Mouse (Mus musculus) midbrain, postnatal 0 days (tissue): ENCODE measurements around the gene Med29. TPM values are rescaled to one million over a fixed set of nuclear protein-coding genes. Genes with fewer than 3 reads are reported as not detected.
A peak's percentile ranks its signal among the peaks of the same experiment; 100 is the strongest.

ENCODE experiments used
- ATAC-seq: fragments of 200-750 bp; cut with Nextera tagmentation; 2 replicates; pipeline ENCODE4 v1.8.0; 2017; ENCODE audit warnings: moderate number of reproducible peaks, mild to moderate bottlenecking, moderate TSS enrichment, moderate library complexity; ENCODE audit not compliant: low FRiP score
- DNase-seq: peaks from one replicate; pipeline ENCODE4 v3.0.0-alpha.2; 2015; ENCODE audit warnings: low spot score
- H3K27ac ChIP-seq: fragments of 300-500 bp; sonication (generic); 2 replicates; pipeline ENCODE4 v1.5.1; 2014; ENCODE audit warnings: low read depth, mild to moderate bottlenecking, low read length, mixed read lengths
- H3K27me3 ChIP-seq: fragments of 300-500 bp; sonication (generic); 2 replicates; pipeline ENCODE4 v1.6.1; 2014; ENCODE audit warnings: low read length, control low read depth, mixed read lengths; ENCODE audit not compliant: insufficient read depth
- H3K36me3 ChIP-seq: fragments of 300-500 bp; sonication (generic); 2 replicates; pipeline ENCODE4 v1.6.1; 2014; ENCODE audit warnings: low read length, control low read depth, mixed read lengths; ENCODE audit not compliant: insufficient read depth
- H3K4me1 ChIP-seq: fragments of 300-500 bp; sonication (generic); 2 replicates; pipeline ENCODE4 v1.6.1; 2014; ENCODE audit warnings: mild to moderate bottlenecking, control low read depth, antibody characterized with exemption, low read length, mixed read lengths; ENCODE audit not compliant: insufficient read depth
- H3K4me2 ChIP-seq: fragments of 300-500 bp; sonication (generic); 2 replicates; pipeline ENCODE4 v1.6.1; 2014; ENCODE audit warnings: low read depth, mild to moderate bottlenecking, low read length, mixed read lengths; ENCODE audit not compliant: poor library complexity, severe bottlenecking
- H3K4me3 ChIP-seq: fragments of 300-500 bp; sonication (generic); 2 replicates; pipeline ENCODE4 v1.5.1; 2014; ENCODE audit warnings: low read depth, mild to moderate bottlenecking, low read length, moderate library complexity
- H3K9ac ChIP-seq: fragments of 300-500 bp; sonication (generic); replicated peaks from 2 replicates; pipeline ENCODE4 v1.6.1; 2014; ENCODE audit warnings: mild to moderate bottlenecking, low read length, moderate library complexity, mixed read lengths; ENCODE audit not compliant: poor library complexity, severe bottlenecking
- H3K9me3 ChIP-seq: fragments of 300-500 bp; sonication (generic); 2 replicates; pipeline ENCODE4 v1.6.1; 2016; ENCODE audit warnings: low read length, control low read depth
- CTCF ChIP-seq: IDR thresholded peaks from 2 replicates; pipeline ENCODE4 v1.5.1; 2016; ENCODE audit warnings: antibody characterized with exemption, mild to moderate bottlenecking
- WGBS: fragments of 180-500 bp; shearing (Covaris S2); extraction: QIAGEN DNeasy Blood & Tissue Kit; methylation state at CpG from one replicate; pipeline ENCODE4 v1.1.7; 2014; 5-methylcytosine and 5-hydroxymethylcytosine counted together
- polyA plus RNA-seq: library from polyadenylated mRNA; unstranded; fragments of >200 nt; fragmentation: Nextera tagmentation; extraction: Ambion mirVana; gene quantifications from 2 replicates; pipeline ENCODE4 v1.2.1, GENCODE M21; 2015
- total RNA-seq: library from RNA; depleted of rRNA; stranded (reverse); fragments of >200 nt; gene quantifications from 2 replicates; pipeline ENCODE4 v1.2.3, GENCODE M21; 2014

The Med29 gene
- total and polyA plus RNA-seq, 2 experiments from 2014 or later, result 37.9 to 41.6 TPM

DNA sequence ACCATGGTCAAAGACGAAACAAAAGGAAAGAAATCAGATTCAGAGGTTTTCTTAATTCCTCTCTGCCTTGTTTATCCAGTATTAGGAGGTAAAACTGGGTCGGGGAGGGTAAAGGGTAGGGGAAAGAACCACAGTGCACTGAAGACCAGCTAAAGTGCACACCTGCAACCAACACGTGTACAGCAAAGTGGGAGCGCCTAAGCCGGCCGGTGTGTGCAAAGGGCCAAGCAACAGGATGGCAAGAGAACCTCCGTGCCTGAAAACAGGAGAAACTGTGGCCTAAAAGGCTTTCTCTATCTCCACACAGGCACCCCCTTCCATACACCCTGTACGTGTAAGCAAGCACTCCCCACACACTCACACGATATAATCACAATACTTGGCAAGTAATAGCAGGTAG, 7.3 kb downstream of the Med29 start:
- Histone ChIP-seq H3K4me2 (no peak overlapping the region), H3K9me3 (no peaks in the 10 kb centered on the region), H3K27ac (no peak overlapping the region), H3K4me1 (no peaks in the 10 kb centered on the region), H3K4me3 (no peak overlapping the region), H3K27me3 (no peaks in the 10 kb centered on the region), H3K36me3 (peaks cover 19% of the 10 kb centered on the region), H3K9ac (no peak overlapping the region)
- WGBS, result 92% methylated on average over 9 of the region's 9 CpGs
- ATAC-seq (no peak), DNase-seq (no peak)
- TF ChIP-seq CTCF, result no peak

GRCm38 (mm10) chr7:28384162-28384561, 8.3 kb downstream of the Med29 start:
- no peaks in the 10 kb centered on the region for H3K9me3 ChIP-seq

DNA sequence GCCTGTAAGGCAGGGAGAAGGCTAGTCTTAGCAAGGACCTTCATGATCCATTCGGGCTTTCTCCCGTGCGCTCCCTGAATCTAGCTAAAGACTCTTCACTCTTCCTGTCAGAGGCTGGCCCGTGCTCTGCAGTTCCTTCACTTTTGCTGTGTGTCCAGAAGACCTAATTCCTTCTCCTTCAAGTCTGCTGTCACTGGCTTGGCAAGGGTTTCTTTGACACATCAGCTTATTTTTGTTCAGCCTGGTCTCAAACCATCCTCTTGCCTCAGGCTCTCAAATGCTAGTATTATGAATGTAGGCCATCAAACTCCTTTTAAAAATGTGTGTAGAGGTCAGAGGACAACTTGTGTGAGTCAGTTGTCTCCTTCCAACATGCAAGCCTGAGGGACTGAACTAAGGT, 8.9 kb downstream of the Med29 start:
- WGBS, result 87% methylated on average over 4 of the region's 4 CpGs
- no peaks in the 10 kb centered on the region for H3K9me3 ChIP-seq
- H3K4me3 ChIP-seq, result no peak overlapping the region
- no peak overlapping the region for H3K9ac ChIP-seq
- DNase-seq, result no peak
- H3K4me2 ChIP-seq, result no peak overlapping the region
- H3K36me3 ChIP-seq, result peaks cover 7% of the 10 kb centered on the region; the same call in 1 of the 2 replicates
- ATAC-seq, result no peak
- H3K27ac ChIP-seq, result no peak overlapping the region
- H3K27me3 ChIP-seq, result no peaks in the 10 kb centered on the region
- H3K4me1 ChIP-seq, result no peaks in the 10 kb centered on the region
- TF ChIP-seq CTCF, result no peak

More at GRCm38 (mm10) chr7:28384162-28384561, 8.3 kb downstream of the Med29 start:
- peaks cover 12% of the 10 kb centered on the region; the same call in 1 of the 2 replicates for H3K36me3 ChIP-seq
- no peak overlapping the region for H3K9ac ChIP-seq
- no peak overlapping the region for H3K27ac ChIP-seq
- no peak overlapping the region for H3K4me3 ChIP-seq
- no peak for TF ChIP-seq CTCF
- ATAC-seq, result no peak
- 83% methylated on average over 6 of the region's 6 CpGs for WGBS
- no peaks in the 10 kb centered on the region for H3K4me1 ChIP-seq
- H3K4me2 ChIP-seq, result no peak overlapping the region
- no peak for DNase-seq
- H3K27me3 ChIP-seq, result no peaks in the 10 kb centered on the region

DNA sequence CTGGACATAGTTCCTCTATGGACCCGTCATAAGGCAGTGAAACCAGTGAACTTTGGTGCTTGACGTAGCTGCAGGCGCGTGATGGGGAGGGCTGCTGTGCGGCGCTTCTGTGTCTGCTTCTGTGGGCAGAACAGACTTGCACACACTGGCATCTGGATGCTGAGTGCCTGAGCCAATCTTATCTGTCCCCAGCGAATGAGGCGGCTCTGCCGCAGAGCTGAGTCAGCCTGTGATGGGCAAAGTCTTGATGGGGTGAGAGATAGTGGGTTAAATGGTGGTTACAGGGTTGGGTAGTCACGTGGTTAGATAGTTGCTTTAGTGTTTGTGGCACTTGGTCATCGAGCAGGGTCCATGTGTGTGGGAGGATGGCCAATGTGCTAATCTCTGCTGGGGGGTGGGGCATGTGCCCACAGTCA, 9.5 kb downstream of the Med29 start:
- ATAC-seq, result no peak

DNA sequence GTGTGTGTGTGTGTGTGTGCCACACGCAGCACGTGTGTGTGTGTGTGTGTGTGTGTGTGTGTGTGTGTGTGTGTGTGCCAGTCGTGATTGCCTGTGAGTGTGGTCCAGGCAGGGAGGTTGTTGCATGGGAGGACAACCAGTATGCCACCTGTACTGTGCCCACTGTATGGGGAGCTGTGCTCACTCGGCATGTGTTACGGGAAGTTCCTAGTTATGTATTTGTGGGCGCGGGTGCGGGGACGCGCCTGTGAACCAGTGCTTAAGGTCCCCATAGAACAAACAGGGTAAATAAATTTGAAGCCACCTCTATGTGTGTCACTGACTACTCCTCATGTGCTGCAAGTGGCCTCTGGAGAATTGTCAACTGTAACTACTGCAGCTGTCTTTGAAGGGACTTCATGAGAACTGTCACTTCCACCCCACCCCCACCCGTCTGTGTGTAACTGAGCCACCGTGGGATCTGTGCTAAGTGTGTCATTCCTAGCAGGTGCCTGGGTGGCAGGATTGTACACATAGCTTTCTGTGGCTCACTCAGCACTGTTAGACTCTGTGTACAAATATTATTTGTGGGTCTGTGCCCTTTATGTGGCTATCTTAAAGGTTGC, 10.1 kb downstream of the Med29 start:
- ATAC-seq (no peak), DNase-seq (no peak)
- Histone ChIP-seq H3K4me3 (no peak overlapping the region), H3K9me3 (no peaks in the 10 kb centered on the region), H3K4me2 (peak overlapping the region; percentile 38), H3K36me3 (peaks cover 7% of the 10 kb centered on the region; the same call in 1 of the 2 replicates), H3K27me3 (no peaks in the 10 kb centered on the region), H3K27ac (no peak overlapping the region; the same call in 1 of the 2 replicates), H3K4me1 (no peaks in the 10 kb centered on the region; the same call in 1 of the 2 replicates), H3K9ac (no peak overlapping the region)
- WGBS, result 69% methylated on average over 11 of the region's 12 CpGs
- no peak for TF ChIP-seq CTCF

More for the DNA sequence above, 9.5 kb downstream of the Med29 start:
- Histone ChIP-seq H3K4me3 (no peak overlapping the region), H3K36me3 (peaks cover 7% of the 10 kb centered on the region; the same call in 1 of the 2 replicates), H3K27me3 (no peaks in the 10 kb centered on the region), H3K9ac (no peak overlapping the region), H3K27ac (0 out of 2 replicates have a peak overlapping the region, but pooled peaks have one; percentile 3), H3K9me3 (no peaks in the 10 kb centered on the region), H3K4me1 (no peaks in the 10 kb centered on the region; the same call in 1 of the 2 replicates), H3K4me2 (no peak overlapping the region)
- TF ChIP-seq CTCF, result no peak
- WGBS, result 74% methylated on average over 11 of the region's 11 CpGs
- DNase-seq, result peak; percentile 25

DNA sequence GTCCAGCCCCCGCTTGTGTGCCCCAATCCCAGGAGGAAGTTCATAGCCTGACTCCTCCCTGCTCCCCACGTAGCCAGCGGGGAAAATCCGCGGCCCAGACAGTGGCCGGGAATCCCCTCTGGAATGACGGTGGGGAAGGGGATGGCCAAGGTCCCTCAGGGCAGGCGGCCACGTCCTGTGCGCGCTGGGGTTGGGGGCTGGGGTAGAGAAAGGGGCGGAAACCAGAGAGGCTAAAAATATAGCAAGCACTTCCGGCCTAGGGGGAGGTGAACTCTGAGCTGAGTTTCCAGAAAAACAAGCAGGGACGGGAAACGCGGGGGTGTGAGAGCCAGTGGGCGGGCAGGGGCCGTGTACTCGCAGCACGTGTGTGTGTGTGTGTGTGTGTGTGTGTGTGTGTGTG, 10.6 kb downstream of the Med29 start:
- peaks cover 7% of the 10 kb centered on the region; the same call in 1 of the 2 replicates for H3K36me3 ChIP-seq
- DNase-seq (peak; percentile 37), ATAC-seq (no peak)
- no peaks in the 10 kb centered on the region for H3K9me3 ChIP-seq
- H3K4me2 ChIP-seq, result peak overlapping the region; percentile 38
- H3K27ac ChIP-seq, result peak overlapping the region; percentile 52
- H3K27me3 ChIP-seq, result no peaks in the 10 kb centered on the region
- H3K4me1 ChIP-seq, result no peaks in the 10 kb centered on the region; the same call in 1 of the 2 replicates
- peak overlapping the region; percentile 12; the same call in 1 of the 2 replicates for H3K4me3 ChIP-seq
- H3K9ac ChIP-seq, result 0 out of 2 replicates have a peak overlapping the region, but pooled peaks have one; percentile 36
- no peak for TF ChIP-seq CTCF
- WGBS, result 5% methylated on average over 20 of the region's 20 CpGs
